Mouse (Mus musculus) cortical plate, adult 2 months (tissue): Measurements from ENCODE around the gene Tmem206. TPM values are rescaled to one million over a fixed set of nuclear protein-coding genes. Genes with fewer than 3 reads are reported as not detected.

ENCODE experiments used
- H3K27ac ChIP-seq: fragments of 200-500 bp; 2 replicates; pipeline ENCODE4 v1.5.1; 2012; ENCODE audit warnings: low read length, control low read depth, inconsistent platforms; ENCODE audit not compliant: insufficient read depth
- H3K4me1 ChIP-seq: fragments of 200-500 bp; 2 replicates; pipeline ENCODE4 v1.6.1; 2011; ENCODE audit warnings: low read length; ENCODE audit not compliant: control insufficient read depth, insufficient read depth
- H3K4me3 ChIP-seq: fragments of 200-500 bp; 2 replicates; pipeline ENCODE4 v1.5.1; 2011; ENCODE audit warnings: mild to moderate bottlenecking, low read length, control low read depth; ENCODE audit not compliant: insufficient read depth
- CTCF ChIP-seq: fragments of 200-500 bp; IDR thresholded peaks from 2 replicates; pipeline ENCODE4 v1.5.1; 2011; ENCODE audit warnings: mild to moderate bottlenecking, control low read depth, low read length; ENCODE audit not compliant: insufficient read depth; ENCODE audit errors: extremely low read depth
- POLR2A ChIP-seq: fragments of 200-500 bp; IDR thresholded peaks from 2 replicates; pipeline ENCODE4 v1.6.1; 2011; ENCODE audit warnings: mild to moderate bottlenecking, low read length, control low read depth; ENCODE audit not compliant: insufficient read depth; ENCODE audit errors: extremely low read depth
- polyA plus RNA-seq: library from polyadenylated mRNA; depleted of rRNA; stranded (reverse); fragments of >200 nt; gene quantifications from 2 replicates; pipeline ENCODE4 v1.2.3, GENCODE M21; 2012

Gene Tmem206
- polyA plus RNA-seq, 1 experiment = 10.3 TPM

DNA sequence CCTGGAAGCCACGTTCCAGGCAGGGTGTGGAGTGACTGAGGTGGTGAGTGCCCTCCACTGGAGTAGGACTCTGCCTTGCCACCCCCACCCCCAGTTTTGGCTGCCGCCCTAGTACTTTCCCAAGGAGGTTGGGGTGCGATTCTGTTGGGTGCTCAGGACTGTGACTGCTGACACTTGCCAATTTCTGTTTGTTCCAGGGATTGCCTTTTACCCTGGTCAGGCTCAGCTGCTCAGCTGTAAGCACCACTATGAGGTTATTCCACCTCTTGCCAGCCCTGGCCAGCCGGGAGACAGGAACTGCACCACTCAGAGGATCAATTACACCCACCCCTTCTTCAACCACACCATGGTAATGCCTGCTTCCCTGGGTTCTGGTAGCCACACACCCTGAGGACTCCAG is 14.8 kb downstream of the Tmem206 start:
- Histone ChIP-seq H3K4me1 (no peaks in the 10 kb centered on the region), H3K4me3 (no peak overlapping the region), H3K27ac (no peak overlapping the region)
- TF ChIP-seq CTCF (no peak), POLR2A (no peak)

GRCm38 (mm10) chr1:191347602-191348001 is 21.9 kb downstream of the Tmem206 start:
- H3K27ac ChIP-seq = no peak overlapping the region
- no peaks in the 10 kb centered on the region for H3K4me1 ChIP-seq
- no peak overlapping the region for H3K4me3 ChIP-seq
- TF ChIP-seq CTCF = no peak
- TF ChIP-seq POLR2A = no peak

DNA sequence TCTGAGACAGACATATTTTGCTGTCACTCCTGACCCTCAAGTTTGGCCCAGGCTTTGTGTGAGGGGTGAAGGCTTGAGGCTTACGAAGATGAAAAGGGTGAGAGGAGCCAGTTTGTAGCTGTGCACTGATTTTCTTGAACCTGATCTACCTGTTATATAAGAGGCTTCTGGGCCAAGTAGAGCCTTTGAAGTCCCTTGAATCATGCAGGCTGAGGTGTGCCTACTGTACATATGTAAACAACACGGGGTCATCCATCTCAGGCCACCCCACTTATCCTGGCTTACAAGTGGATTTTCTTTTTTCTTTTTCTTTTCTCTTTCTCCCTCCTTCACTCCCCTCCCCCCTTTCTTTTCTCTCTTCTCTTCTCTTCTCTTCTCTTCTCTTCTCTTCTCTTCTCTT is 22.9 kb downstream of the Tmem206 start:
- no peak for TF ChIP-seq POLR2A
- no peak for TF ChIP-seq CTCF
- no peaks in the 10 kb centered on the region for H3K4me1 ChIP-seq
- no peak overlapping the region for H3K27ac ChIP-seq
- H3K4me3 ChIP-seq = no peak overlapping the region

GRCm38 (mm10) chr1:191348996-191349395 is 23.3 kb downstream of the Tmem206 start:
- no peak for TF ChIP-seq POLR2A
- TF ChIP-seq CTCF = no peak
- no peak overlapping the region for H3K27ac ChIP-seq

GRCm38 (mm10) chr1:191349486-191350037 is 23.9 kb downstream of the Tmem206 start:
- TF ChIP-seq POLR2A (no peak), CTCF (no peak)

More at GRCm38 (mm10) chr1:191348996-191349395, 23.3 kb downstream of the Tmem206 start:
- Histone ChIP-seq H3K4me1 (no peaks in the 10 kb centered on the region), H3K4me3 (no peak overlapping the region)

DNA sequence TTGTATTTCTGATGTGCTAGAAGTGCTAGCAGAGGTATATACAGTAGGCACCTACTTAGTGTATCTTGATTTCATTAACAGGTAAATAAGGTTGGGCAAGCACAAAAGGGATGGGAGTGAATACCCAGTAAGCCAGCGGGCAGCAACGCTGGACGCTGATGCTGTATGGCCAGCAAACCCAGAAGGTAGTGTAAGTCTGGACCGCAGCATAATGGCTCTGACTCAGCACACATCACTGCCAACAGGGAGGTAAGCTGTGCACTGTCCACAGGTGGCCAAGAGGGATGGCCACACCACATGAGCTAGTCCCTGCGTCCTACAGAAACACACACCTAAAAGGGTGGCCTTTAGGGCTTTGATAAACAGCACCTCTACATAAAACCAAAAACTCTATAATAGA is 24.6 kb downstream of the Tmem206 start:
- Histone ChIP-seq H3K4me1 (no peaks in the 10 kb centered on the region), H3K4me3 (no peak overlapping the region), H3K27ac (no peak overlapping the region)
- TF ChIP-seq CTCF = no peak
- no peak for TF ChIP-seq POLR2A

More at GRCm38 (mm10) chr1:191349486-191350037, 23.9 kb downstream of the Tmem206 start:
- no peaks in the 10 kb centered on the region for H3K4me1 ChIP-seq
- H3K4me3 ChIP-seq = no peak overlapping the region
- no peak overlapping the region for H3K27ac ChIP-seq

- TF ChIP-seq POLR2A = no peak
- peak; percentile 49 for TF ChIP-seq CTCF
- Histone ChIP-seq H3K27ac (no peak overlapping the region), H3K4me1 (no peaks in the 10 kb centered on the region), H3K4me3 (no peak overlapping the region)
These were observed 27.2 kb downstream of the Tmem206 start for GRCm38 (mm10) chr1:191352786-191353488.

DNA sequence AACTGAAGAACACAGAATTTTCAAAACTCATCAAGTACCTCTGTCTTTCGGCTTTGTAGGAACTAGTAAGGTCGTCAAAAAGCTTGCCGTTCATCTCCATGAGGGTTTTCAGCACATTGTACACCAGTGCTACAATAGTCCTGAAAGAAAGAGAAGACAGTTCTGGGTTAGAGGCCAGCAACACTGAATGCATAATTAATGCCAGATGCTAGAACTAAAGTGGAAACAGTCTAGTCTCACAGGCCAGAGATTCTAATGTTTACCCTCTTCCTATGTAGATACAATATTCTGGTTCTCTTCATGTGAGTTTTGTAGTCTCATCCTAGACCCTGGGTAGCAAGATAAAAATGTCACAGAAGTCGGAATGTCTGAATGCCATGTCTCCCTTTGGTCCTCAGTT is 28.1 kb downstream of the Tmem206 start:
- Histone ChIP-seq H3K4me3 (no peak overlapping the region), H3K4me1 (no peaks in the 10 kb centered on the region), H3K27ac (no peak overlapping the region)
- TF ChIP-seq POLR2A (no peak), CTCF (no peak)

DNA sequence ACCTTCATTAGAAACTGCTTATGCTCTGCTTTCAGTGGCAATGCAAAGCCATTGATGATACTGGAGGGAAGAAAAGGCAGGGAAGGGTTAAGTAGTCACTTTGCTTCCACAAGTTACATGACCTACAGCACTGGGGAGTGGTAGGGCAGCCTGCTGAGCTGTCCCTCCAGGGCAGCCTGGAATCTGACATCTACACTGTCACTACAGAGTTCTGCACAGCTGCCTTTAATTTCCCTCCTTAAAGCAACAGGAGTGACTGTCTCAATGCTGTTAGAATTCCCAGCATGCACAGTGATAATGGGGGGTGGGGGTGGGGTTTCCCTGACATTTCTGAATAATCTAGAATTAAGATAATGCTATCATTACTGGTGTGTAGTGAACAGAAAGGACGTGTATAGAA is 31.2 kb downstream of the Tmem206 start:
- H3K4me1 ChIP-seq = no peaks in the 10 kb centered on the region
- no peak overlapping the region for H3K4me3 ChIP-seq
- TF ChIP-seq POLR2A (no peak), CTCF (no peak)
- H3K27ac ChIP-seq = no peak overlapping the region

DNA sequence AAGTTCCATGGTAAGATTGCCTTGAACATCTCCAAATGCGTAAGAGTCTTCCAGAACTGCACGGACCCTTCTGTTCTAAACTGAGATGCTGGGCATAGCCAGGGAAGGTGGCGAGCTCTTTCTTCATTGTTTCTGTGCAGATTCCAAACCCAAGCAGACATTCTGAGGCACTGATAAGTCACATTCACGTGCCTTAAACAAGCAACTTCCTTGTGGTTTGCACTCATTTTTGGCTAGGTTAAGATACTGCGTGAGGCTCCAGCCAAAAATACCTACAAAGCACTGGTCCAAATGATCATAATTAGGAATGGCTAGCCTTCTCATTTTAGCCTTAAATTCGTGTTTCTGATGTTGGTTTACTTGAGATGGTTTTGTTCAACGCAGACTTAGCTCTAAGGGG is 33.8 kb downstream of the Tmem206 start:
- Histone ChIP-seq H3K4me1 (no peaks in the 10 kb centered on the region), H3K4me3 (no peak overlapping the region), H3K27ac (no peak overlapping the region)
- no peak for TF ChIP-seq CTCF

GRCm38 (mm10) chr1:191362412-191362811 is 36.7 kb downstream of the Tmem206 start:
- Histone ChIP-seq H3K27ac (no peak overlapping the region), H3K4me3 (no peak overlapping the region), H3K4me1 (no peaks in the 10 kb centered on the region)
- TF ChIP-seq CTCF (no peak), POLR2A (no peak)
